Mouse (Mus musculus) midbrain, embryonic 11.5 days (tissue): ENCODE measurements around the gene Psmc1. TPM values are rescaled to one million over a fixed set of nuclear protein-coding genes. Genes with fewer than 3 reads are reported as not detected.

Experiments
- polyA plus RNA-seq: library from polyadenylated mRNA; unstranded; fragments of >200 nt; fragmentation: Nextera tagmentation; extraction: Ambion mirVana; gene quantifications from 2 replicates; pipeline ENCODE4 v1.2.1, GENCODE M21; 2014

The Psmc1 gene
- polyA plus RNA-seq, 1 experiment from 2014 or later = 448 TPM

Other genes with a start within 250 kb of the Psmc1 start
- 23.8 and 24.6 TPM in 2 replicates for gene Efcab11, start 225.7 kb upstream of the Psmc1 start, polyA plus RNA-seq
- 78.3 and 81.9 TPM in 2 replicates for gene Tdp1, start 225.6 kb upstream of the Psmc1 start, polyA plus RNA-seq
- gene Kcnk13, start 145.7 kb upstream of the Psmc1 start, polyA plus RNA-seq = 0.15 and 0.18 TPM in 2 replicates
- 11.6 and 13.5 TPM in 2 replicates for gene Nrde2, start 49.5 kb downstream of the Psmc1 start, polyA plus RNA-seq
- 1,565 and 1,591 TPM in 2 replicates for gene Calm1, start 89.3 kb downstream of the Psmc1 start, polyA plus RNA-seq